Mouse (Mus musculus): ENCODE results near the gene Plekhh3. TPM values are rescaled to one million over a fixed set of nuclear protein-coding genes. Genes with fewer than 3 reads are reported as not detected.
"Not testable (repeated sequence)": the region's sequence is repeated elsewhere in the genome, so short reads cannot be mapped to it uniquely, and the experiment has no call there.

The Plekhh3 gene
- total RNA-seq, 2 experiments from 2014 or later = 1.4 TPM; not detected in 1

DNA sequence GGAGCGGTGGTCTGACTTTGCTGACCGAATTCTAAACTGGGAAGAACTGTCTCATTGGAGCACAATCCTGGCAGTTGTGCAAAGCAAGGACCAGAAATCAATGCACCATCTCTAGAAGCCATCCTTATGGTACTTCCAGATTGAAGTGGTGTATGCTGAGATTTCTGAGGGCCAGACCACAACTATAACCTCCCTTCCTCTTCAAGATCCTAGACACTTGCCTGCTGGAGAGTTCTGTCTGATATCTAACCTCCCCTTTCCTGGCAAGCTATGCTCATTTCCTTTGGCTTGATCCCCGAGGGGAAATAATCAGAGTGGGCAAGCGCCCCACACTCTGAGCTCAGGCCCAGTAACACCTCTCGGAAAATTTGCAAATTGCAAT, 1.3 kb upstream of the Plekhh3 start:
- ATAC-seq (replicated peaks; ENCODE audit: poor library complexity, severe bottlenecking) = no peak

DNA sequence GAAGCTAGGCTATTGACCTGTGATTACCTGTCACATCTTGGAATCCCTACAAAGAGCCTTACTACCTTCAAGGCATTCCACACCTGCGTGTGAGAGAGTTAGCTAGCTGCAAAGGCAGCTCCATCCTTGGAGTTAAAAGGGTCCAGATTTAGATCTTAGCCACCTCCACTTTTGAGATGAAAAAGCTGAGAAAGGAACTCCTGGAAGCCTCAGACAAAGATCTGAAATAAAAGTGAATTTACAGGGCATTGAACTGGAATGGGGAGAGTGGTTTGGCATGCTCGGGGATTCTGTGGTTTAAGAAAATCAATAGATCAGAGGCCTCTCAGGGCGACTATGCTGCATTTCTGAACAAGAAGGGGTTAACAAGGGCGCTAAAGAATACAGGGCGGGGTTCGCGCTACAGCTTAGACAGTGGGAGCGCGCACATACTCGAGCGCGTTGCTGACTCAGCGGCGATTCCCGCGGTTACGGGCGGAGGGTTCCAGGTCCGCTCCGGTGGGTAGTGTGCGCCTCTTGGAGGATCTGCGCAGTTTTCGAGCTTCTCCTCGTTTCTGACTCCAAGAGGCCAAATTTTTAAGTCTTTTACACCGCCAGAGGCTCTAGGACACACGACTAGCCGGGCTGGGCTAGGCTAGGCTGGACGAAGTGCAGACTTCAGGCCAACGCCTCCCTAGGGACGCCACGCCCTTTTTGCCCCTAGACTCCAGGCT, 726 bp upstream of the Plekhh3 start:
- no peak; the same call in 1 of the 2 replicates for ATAC-seq (replicated peaks; ENCODE audit: poor library complexity, severe bottlenecking)

DNA sequence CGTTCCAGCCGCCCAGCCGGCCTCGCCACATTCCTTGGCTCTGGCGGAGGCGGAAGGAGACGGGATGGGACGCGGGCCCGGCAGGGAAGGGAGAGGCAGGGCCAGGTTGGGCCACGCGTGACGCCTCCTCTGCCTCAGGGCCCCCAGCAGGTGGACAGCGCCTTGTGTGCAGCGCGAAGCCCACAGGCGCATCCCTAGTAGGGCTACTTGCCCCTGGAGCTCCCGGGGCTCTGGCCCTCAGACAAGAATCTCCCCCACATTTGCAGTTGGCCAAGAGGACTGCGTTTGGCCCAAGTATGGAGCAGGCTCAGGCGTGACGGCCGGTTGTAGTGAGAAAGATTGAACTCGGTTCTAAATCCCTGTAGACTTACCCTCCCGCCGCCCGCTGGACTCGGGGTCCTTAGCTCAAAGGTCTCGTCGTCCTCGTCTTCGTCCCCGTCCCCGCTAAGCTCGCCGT, 769 bp downstream of the Plekhh3 start, which contains the start of gene Cntnap1:
Gene Cntnap1, plus strand, starts transcription at position 170 of the 457 bp plus-strand sequence.
- ATAC-seq (replicated peaks; ENCODE audit: poor library complexity, severe bottlenecking) = no peak

DNA sequence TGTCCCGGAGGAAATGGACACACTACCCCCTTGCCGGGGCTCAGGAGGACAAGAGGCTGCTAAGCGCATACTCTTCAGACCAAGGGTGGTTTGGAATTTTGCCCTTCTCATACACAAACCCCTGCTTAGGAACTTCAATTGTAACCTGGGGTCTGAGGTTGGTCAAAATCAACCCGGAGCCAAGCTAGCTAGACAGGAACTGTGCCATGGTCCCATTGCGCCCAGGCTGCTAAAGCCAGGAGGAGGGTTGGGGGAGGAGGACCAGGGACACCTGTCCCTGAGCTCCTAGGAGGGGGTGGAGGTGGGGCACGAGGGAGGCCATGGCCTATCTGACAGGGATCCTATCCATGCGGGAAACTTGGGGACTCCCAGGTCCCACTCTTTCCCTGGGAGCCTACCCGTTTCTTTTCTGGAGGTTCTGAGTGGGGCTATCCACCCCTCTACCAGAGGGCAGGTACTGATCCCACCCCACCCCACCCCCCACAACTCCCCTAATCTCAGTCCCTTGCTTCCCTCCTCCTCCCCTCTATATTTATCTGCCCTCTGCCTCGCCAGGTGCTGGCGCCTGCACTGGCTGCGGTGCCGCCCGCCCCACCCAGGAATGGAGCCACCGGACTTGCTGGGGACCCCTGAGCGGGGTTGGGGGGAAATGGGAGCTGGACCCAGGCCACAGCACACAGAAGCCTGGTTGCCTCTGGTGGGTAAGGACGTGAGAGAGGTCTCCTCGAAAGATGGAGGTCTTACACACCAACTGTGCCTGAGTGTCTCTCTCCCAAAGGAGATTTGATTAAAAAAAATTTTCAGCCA, 1.6 kb downstream of the Plekhh3 start:
- no peak for ATAC-seq (replicated peaks; ENCODE audit: poor library complexity, severe bottlenecking)

DNA sequence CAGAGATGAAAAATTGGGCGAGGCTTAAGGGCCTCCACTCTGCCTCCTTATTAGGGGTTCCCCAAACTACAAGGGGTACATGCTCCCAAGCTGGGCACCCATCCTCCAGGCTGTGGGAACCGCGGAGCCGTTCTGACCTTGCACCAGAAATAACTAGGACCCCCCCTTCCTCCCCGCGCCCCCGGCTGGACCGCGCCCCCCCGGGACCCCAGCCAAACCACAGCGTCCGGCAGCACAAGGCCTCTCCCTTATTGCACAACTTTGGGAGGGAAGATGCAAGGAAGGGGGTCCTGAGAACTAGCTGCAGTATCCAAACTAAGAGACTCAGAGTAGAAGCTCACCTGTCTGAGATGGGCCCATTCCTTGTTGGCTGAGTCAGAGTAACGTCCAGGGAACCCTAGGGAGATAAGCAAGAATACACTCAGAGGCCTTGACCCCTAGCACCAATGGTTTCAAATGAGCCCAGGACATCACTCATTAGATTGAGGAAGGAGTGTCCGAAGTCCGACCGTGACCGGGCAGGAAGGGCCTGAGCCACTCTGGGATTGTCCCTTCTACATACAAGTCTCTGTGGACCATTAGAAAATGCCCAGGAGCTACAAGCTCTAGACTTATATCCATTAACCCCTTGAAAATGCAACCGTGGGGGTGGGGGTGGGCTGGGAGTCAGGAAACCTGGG, 2.7 kb downstream of the Plekhh3 start:
- peak; percentile 7; the same call in 1 of the 2 replicates for ATAC-seq (replicated peaks; ENCODE audit: poor library complexity, severe bottlenecking)

DNA sequence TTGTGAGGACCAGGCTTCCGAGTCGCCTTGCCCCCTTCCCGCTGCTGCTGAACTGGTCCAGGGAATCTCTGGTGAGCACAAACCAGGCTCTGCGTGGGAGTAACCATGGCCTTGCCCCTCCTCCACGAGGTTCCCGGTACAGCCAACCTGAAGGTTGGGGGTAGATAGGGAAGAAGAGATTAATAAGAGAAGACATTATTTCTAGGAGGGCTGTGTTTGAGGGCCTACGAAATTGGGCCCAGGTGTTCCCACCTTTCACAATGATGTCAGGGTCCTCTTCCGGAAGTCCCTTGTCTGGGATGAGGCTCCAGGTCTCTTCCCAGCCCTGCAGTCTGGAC, 3.2 kb downstream of the Plekhh3 start:
- no peak for ATAC-seq (replicated peaks; ENCODE audit: poor library complexity, severe bottlenecking)

DNA sequence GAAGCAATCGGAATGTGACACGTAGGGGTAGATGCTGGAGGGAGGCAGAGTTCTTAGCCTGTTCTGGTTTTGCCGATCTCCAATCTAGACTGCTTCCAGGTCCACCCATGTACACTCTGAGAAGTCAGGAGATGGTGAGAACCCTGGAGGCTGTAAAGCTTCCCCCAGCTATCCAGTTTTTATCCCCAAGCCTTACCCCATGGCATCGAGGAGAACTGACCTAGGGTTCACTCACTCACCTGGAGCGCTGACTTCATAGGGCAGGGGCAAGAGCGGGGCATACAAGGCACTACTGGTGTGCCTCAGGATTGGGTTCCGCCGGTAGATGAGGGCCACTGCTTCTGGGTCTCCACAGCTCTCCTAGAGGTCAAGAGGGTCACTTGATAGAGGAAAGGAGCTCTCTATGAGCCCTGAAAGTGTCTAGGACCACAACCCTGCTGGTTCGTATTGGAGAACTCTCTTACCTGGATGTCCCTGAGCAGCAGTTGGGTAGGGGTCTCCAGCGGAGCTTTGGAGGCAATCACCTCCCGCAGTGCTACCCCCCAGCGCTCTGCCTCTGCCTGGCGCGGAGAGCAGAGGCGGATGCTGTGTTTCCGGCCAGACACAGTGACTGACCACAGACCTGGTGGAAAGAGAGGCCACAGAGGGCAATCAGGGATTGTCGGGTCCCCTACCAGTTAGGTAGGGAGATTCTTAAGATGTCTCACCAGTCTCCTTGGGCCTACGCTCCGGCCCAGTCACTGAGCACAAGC, 3.8 kb downstream of the Plekhh3 start:
- ATAC-seq (replicated peaks; ENCODE audit: poor library complexity, severe bottlenecking) = no peak

DNA sequence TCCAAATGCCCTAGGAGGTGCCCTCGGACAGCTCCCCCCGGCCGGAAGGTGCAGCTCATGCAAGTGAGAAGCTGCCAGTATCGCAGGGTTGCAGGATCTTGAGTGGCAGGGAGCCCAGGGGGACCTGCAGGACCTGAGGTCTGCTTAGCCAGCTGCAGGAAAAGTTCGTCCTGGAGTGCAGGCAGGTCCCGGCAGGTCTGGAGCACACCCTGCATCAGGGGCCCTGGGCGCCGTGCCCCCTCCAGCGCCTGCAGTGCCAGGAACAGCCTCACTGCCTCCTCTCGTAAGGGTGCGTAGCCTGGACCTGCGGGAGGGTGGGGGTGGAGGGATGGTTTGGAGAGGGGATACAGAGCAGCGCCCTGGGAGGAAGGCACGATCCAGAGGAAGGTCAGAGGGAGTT, 4.8 kb downstream of the Plekhh3 start:
- ATAC-seq (replicated peaks; ENCODE audit: poor library complexity, severe bottlenecking) = no peak

DNA sequence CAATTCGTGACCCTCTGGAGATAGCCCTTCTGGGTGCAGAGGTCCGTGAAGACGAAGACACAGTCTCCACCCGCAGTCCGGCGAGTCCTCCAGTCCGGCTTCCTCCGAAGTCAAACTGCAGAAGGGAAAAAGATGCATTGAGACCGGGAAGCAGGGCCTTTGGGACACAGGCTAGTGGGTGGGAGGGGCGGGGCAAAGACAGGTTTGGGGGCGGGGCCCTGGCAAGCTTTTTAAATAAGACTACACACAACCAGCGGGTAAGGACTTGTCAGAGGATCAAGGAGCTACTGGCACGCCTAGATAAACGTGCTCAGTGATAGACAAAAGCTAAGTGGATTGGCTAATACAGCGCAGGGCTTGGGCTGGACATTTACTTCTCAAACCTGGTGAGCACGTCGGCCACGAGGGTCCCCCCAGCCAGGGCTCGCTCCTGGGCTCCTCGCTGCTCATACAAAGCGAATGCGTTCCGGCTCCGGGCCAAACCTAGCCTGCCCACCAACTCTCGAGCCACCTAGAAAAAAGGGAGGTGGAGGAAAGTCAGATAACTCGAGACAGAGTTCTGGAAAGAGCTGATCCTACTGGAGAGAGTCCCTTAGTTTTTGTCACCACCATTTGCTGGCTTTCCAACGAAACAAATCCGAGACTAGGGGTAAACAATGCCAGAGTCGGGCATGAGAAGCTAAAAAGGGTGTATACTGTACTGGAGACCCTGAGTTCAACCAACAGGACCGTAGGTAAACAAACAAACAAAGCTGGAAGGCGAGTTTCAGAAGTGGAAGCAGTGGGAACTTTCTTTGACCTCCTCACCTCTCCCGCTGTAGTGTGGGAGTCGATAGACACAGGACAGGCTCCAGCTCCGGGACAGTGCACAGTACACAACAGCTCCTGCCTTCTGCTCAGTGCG, 6.2 kb downstream of the Plekhh3 start:
- no peak for ATAC-seq (replicated peaks; ENCODE audit: poor library complexity, severe bottlenecking)

DNA sequence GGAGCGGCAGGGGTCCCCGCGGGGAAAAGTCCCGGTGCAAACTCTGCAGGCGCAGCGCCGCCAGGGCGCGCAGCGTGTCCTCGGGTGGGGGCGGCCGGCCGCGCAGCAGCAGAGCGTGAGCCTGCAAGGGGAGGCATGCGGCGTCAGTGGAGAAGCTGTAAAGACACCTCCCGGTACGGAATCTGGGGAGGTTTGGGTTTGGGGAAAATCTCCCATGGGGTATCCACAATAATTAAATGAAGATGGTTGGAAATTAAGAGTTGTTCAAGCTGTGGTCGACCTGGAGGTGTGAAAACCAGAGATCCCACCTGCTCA, 6.8 kb downstream of the Plekhh3 start:
- ATAC-seq (replicated peaks; ENCODE audit: poor library complexity, severe bottlenecking) = no peak

DNA sequence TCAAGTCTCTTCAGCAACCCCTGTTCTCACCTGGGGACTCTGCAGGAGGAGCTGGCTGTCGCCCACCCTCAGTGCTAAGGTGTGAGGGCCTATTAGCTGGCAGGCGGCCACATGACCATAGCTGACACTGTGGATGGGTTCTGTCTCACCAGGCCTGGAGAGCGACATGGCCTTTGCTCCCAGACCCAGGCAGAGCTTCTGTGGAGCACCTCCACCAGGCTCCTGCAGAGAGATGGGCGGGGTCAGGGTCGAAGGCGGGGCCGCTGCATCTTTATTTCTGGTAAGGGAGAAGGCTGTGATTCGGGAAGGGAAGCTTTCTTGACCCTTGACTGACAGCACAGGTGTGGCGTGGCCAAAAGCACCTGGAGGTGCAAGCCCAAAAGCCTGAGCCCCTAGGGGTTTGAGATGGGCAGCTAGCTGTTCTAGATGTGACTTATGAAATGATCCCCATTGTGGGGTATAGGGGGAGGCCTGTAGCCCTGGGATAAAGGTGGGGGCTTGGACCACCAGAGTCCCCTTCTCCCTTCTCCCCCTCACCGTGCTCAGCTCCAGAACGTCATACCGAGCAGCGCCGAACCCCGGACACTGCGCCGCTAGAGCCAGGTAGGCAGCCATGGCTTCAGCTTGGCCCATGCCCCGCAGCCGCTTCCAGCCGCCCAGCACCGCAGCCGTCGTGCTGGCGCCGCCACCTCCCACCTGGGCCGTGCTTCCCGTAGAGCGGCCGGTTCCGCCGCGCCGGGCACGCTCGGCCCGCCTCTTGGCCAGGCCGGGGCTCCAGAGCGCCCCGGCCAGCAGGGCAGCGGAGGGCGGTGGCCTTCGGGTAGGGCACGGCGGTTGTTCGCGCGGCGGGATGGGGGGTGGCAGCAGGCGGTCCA, 7.4 kb downstream of the Plekhh3 start:
- ATAC-seq (replicated peaks; ENCODE audit: poor library complexity, severe bottlenecking) = no peak

DNA sequence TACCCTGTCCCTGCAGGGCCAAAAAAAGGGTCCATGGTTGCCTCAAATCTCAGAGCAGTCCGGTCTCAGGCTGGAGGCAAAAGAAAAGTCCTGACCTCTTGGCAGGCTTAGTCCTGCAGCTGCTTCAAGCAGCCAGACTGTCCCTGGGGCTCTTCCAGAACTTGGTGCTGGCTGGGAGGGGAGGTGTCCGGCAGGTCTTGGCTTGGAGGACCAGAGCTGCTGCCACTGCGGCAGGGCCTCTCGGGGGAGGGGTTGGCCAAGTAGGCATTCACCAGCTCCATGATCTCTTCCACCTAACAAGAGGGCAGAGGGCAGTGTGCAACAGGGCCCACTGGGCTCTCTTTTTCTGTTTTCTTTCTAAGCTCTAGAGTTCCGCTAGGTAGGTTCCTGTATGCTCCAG, 8.4 kb downstream of the Plekhh3 start:
- ATAC-seq (replicated peaks; ENCODE audit: poor library complexity, severe bottlenecking) = no peak

DNA sequence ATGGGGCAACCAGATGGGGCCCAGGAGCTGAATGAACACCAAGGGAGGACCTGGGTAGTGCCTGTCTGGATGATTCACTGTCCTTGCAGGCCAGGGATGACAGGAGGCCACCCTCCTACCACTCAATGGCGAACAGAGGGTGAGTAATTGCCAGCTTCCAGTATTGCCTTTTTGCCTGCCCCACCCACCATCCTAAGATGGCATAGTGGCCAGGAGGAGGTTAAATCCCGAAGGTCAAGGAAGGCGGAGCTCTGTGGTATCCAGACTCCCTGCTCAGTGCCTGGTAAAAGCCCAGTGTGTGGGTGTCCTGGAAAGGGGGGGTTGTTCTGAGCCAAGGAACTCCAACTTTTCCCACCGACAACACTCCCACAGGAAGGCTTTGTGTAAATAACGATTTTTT, 8.8 kb downstream of the Plekhh3 start:
- ATAC-seq (replicated peaks; ENCODE audit: poor library complexity, severe bottlenecking) = no peak

DNA sequence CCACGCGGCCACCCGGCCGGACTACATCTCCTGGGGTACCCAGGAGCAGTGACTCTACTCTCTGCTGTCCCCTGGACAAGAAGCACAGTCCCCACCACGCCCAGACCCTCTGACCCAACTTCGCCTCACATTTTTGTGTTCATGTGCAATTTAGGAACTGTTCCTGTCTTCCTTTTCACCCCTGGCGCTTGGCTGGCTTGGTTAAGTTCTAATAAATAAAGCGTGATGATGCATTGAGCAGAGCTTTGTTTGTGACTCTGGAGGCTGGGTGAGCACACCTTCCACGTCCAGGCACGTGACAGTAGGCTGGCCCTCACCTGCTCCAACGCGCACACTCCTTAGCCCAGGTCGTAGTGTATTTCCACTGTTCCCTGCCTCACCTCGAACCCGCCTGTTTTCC, 9.6 kb downstream of the Plekhh3 start:
- ATAC-seq (replicated peaks; ENCODE audit: poor library complexity, severe bottlenecking) = no peak

DNA sequence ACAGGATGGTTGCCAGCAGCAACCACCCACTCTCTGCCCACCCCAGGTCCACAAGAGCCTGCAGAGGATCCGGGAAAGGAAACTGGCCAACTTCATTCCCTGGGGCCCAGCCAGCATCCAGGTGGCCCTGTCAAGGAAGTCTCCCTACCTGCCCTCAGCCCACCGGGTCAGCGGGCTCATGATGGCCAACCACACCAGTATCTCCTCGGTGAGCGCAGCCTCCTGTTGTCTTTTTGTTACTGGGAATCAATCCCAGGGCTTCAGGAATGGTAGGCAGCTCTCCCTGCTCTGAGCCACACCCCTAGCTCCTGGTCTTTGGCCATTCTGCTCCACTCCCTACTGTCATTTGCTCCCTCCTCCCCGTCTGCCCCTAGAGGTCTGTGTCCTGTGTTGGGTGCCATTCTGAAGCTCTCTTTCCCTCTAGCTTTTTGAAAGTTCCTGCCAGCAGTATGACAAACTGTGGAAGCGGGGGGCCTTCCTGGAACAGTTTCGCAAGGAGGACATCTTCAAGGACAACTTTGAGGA, 10.1 kb downstream of the Plekhh3 start:
- not testable (repeated sequence) for ATAC-seq (replicated peaks; ENCODE audit: poor library complexity, severe bottlenecking)

DNA sequence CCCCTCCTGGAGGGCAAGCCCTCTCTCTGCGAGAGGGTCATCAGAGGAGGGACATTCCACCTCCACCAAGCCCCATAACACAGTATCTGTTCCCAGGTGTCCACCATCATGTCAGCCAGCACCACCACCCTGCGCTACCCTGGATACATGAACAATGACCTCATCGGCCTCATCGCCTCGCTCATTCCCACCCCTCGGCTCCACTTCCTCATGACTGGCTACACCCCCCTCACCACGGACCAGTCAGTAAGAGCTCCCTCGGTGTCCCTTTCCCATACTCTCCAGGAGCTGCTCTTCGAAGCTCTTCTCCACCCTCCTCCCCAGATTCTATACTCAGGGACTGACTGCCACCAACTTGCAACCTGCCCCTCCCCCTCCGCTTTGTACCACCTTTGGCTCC, 11.0 kb downstream of the Plekhh3 start:
- peak; percentile 23; the same call in 1 of the 2 replicates for ATAC-seq (replicated peaks; ENCODE audit: poor library complexity, severe bottlenecking)

DNA sequence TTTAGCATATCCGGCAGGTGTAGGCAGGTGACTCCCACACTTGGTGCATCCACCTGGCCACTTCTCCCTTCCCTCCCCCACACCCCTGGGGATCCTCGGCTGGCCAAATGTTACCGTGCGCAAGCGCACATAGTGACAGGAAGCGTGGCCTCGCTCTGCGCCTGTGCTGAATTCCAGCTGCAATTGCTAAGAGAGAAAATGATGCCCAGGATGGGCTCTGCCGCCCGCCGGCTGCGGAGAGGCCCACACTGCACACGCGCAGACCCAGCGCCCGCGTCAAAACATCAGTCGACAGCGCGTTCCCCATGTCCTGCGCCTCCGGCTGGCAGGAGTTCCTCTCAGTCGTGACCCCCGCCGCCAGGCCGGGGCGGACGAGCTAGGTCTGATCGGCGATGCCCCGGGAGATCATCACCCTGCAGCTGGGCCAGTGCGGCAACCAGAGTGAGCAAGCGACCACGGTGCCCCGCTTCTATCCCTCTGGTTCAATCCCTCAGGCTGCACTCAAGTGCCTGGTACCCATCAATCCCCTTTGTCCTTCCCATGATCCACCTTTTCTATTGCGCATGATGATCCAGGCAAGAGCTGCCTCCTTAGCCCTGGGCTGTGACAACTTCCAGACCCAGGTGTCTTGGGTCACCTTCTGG, 15.3 kb downstream of the Plekhh3 start, which contains the start of gene Tubg2:
Gene Tubg2, plus strand, starts transcription at position 180 of the 644 bp plus-strand sequence.
- peak; percentile 66 for ATAC-seq (replicated peaks; ENCODE audit: poor library complexity, severe bottlenecking)

DNA sequence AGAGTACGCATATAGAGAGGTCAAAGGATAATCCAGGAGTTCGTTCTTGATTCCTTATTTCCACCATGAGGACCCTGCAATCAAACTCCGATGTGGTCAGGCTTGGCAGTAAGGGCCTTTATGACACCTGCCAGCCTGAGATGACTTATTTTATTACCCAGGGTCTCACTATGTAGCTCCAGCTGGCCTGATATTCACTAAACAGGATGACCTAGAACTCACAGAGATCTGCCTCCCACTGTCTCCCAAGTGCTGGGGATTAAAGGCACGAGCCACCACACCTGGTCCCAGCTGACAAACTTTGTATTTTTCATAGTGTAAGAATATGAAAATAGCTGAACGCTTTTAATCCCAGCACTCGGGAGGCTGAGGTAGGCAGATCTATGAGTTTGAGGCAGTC, 16.0 kb downstream of the Plekhh3 start:
- ATAC-seq (replicated peaks; ENCODE audit: poor library complexity, severe bottlenecking) = no peak
